Comparison of ENCODE assay signal across 24 mouse cellular contexts in the genomic region with DNA sequence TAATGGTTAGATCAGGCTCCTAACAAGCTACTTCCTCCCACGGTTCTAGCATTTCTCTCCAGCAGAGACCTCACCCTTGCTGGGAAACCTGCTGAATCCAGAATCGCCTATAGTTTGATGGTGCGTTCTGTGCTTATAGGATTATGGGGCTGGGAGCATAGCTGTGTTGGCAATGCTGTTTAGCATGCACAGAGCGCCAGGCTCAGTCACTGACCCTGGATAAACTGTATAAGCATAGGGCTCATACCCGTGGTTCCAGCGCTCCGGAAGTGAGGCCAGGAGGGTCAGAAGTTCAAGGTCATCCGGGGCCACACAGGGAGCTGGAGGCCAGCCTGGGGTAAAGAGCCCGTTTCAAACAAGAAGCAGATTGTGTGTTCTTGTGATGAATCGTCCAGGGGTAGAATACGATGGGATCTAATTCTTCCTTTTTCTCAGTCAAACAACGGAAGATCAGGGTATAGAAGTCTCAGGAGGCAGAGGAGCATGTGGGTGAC. TPM values are rescaled to one million over a fixed set of nuclear protein-coding genes. Genes with fewer than 3 reads are reported as not detected.
"Had no signal": no experiment of that assay in that cellular context is flagged by ENCODE, and none has a peak within 500 bp of the region (broad histone marks: within the 10 kb centered on the region; RNA-seq: fewer than 3 reads in every experiment).

No protein-coding gene starts in this region.

- H3K9ac ChIP-seq: kidney, embryonic 15.5 days; limb, embryonic 13.5 days; liver, embryonic 12.5 days; liver, embryonic 15.5 days; lung, embryonic 15.5 days; midbrain, embryonic 12.5 days; midbrain, embryonic 15.5 days; neural tube, embryonic 12.5 days; neural tube, embryonic 15.5 days had no signal

- DNase-seq: kidney, adult 8-10 months; kidney, postnatal 10 days; kidney, postnatal 36 days; layer of hippocampus, adult 9-11 months; liver; lung, adult 18-20 months; lung, postnatal 10 days; lung, postnatal 36 days; retina, postnatal 1 day; thymus, adult 18-20 months; thymus, postnatal 36 days had no signal

- H3K4me1 ChIP-seq: kidney, embryonic 15.5 days; limb, embryonic 10.5 days; limb, embryonic 13.5 days; liver, embryonic 12.5 days; liver, embryonic 15.5 days; lung, embryonic 15.5 days; megakaryocyte, embryonic 14.5 days; midbrain, embryonic 15.5 days; neural tube, embryonic 12.5 days; neural tube, embryonic 15.5 days had no signal

- H3K9me3 ChIP-seq: kidney, embryonic 15.5 days; limb, embryonic 10.5 days; limb, embryonic 13.5 days; liver, embryonic 12.5 days; liver, embryonic 15.5 days; lung, embryonic 15.5 days; megakaryocyte, embryonic 14.5 days; midbrain, embryonic 12.5 days; midbrain, embryonic 15.5 days; neural tube, embryonic 12.5 days; neural tube, embryonic 15.5 days had no signal

- H3K36me3 ChIP-seq: kidney, embryonic 15.5 days; limb, embryonic 10.5 days; limb, embryonic 13.5 days; liver, embryonic 12.5 days; liver, embryonic 15.5 days; lung, embryonic 15.5 days; midbrain, embryonic 12.5 days; midbrain, embryonic 15.5 days; neural tube, embryonic 12.5 days; neural tube, embryonic 15.5 days had no signal

- H3K4me3 ChIP-seq: kidney, embryonic 15.5 days; limb, embryonic 10.5 days; limb, embryonic 13.5 days; liver, embryonic 12.5 days; liver, embryonic 15.5 days; lung, embryonic 15.5 days; megakaryocyte, embryonic 14.5 days; midbrain, embryonic 12.5 days; midbrain, embryonic 15.5 days; neural tube, embryonic 12.5 days; neural tube, embryonic 15.5 days had no signal

- H3K27ac ChIP-seq: kidney, embryonic 15.5 days; limb, embryonic 10.5 days; limb, embryonic 13.5 days; liver, embryonic 12.5 days; liver, embryonic 15.5 days; lung, embryonic 15.5 days; midbrain, embryonic 12.5 days; midbrain, embryonic 15.5 days; neural tube, embryonic 12.5 days; neural tube, embryonic 15.5 days had no signal

- H3K27me3 ChIP-seq: kidney, embryonic 15.5 days; limb, embryonic 13.5 days; liver, embryonic 12.5 days; liver, embryonic 15.5 days; lung, embryonic 15.5 days; midbrain, embryonic 15.5 days; neural tube, embryonic 12.5 days; neural tube, embryonic 15.5 days had no signal

RNA-seq across cellular contexts. Expression of a gene that starts 2.4 kb away (rescaled TPM):
- polyA plus RNA-seq: kidney, embryonic 15.5 days; limb, embryonic 10.5 days; limb, embryonic 13.5 days; liver, embryonic 12.5 days; liver, embryonic 15.5 days; lung, embryonic 15.5 days; midbrain, embryonic 15.5 days; small intestine, adult 2 months; spleen, adult 2 months had no signal
